Mouse (Mus musculus) E14TG2a.4 (cell line): ENCODE measurements at regions not wholly inside any gene's neighbourhood (a gene's known extent, or its start where the extent isn't known, plus 50 kb on each side); places are given as distances from the start of the nearest gene placed in this dataset.

Experiments
- CTCF ChIP-seq: conservative IDR thresholded peaks from 2 replicates; pipeline ENCODE4 v1.5.1; 2014; ENCODE audit warnings: low read length
- NANOG ChIP-seq: IDR thresholded peaks from 2 replicates; pipeline ENCODE4 v1.6.1; 2014; ENCODE audit warnings: borderline replicate concordance, low read length, mixed read lengths
- POU5F1 ChIP-seq: IDR thresholded peaks from 2 replicates; pipeline ENCODE4 v1.6.1; 2014; ENCODE audit warnings: low read length, borderline replicate concordance

- TF ChIP-seq CTCF (no peak), NANOG (no peak), POU5F1 (no peak)
These were observed 224.7 kb downstream of the Sox4 start for GRCm38 (mm10) chr13:28728768-28729167.
